Mouse (Mus musculus): Measurements from ENCODE around the gene Man1b1. TPM values are rescaled to one million over a fixed set of nuclear protein-coding genes. Genes with fewer than 3 reads are reported as not detected.

Man1b1 gene
- total RNA-seq (2023): 10 to 100 TPM; 39.8 to 46.7 TPM

GRCm38 (mm10) chr2:25332286-25333160, at the start of gene Man1b1:
Gene Man1b1, plus strand, starts transcription at chr2:25332338.

DNA sequence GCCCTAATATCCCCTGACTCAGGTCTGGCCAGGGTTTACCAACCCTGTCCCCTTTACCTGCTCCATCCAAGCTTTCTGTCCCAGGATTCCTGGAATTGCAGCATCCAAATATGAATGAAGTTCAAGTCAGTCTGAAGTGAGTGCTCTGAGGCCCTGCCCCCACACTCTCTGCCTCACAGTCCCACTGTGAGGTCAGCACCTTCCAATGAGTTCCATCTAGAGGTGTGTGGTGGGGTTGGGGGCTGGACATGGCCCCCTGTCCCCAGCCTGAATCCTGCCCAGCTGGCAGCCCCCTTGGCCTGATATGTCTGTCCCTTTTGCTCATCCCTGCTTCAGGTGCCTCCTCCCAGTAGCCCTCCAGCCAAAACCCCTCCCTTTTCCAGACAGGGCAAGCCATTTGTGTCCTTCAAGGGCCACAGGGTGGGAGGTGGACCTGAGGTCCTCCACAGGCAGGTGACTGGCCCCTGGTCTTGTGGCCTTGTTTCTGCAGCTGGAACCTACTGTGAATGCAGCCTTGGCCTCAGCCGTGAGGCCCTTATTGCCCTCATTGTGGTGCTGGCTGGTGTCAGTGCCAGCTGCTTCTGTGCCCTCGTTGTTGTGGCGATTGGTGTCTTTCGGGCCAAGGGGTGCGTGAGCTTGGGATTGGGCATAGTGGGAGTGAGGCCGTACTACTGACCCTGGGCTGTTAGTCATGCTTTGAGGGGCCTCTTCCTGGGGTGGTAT, 44.0 kb upstream of the Man1b1 start, which contains the start of gene Tmem210:
Gene Tmem210 (plus strand): TSS at position 219 of the 723 bp plus-strand sequence.

DNA sequence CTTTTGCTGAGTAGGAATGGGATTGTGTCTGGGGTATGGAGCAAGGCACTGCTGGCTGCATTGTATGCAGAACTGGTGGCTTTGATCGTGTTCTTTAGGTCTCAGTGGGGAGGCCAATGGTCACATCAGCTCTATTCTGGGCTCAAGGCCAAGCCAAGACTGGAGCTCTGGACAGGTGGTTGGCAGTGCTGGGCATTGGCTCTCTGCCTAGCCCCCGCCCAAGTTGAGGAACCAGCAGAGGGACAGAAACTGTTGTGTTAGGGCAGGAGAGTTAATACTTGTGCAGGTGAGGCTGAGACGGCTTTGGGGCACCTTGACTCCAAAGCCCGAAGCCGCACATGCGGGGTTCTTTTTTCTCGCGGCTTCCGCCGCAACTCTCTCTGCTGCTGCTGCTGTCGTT, 42.5 kb upstream of the Man1b1 start, which contains the start of gene Lrrc26:
Gene Lrrc26 (plus strand): TSS at position 265 of the 400 bp plus-strand sequence.

GRCm38 (mm10) chr2:25318971-25319773, 13.0 kb upstream of the Man1b1 start, which contains the start of gene Grin1:
Gene Grin1, minus strand, starts transcription at chr2:25319187.

DNA sequence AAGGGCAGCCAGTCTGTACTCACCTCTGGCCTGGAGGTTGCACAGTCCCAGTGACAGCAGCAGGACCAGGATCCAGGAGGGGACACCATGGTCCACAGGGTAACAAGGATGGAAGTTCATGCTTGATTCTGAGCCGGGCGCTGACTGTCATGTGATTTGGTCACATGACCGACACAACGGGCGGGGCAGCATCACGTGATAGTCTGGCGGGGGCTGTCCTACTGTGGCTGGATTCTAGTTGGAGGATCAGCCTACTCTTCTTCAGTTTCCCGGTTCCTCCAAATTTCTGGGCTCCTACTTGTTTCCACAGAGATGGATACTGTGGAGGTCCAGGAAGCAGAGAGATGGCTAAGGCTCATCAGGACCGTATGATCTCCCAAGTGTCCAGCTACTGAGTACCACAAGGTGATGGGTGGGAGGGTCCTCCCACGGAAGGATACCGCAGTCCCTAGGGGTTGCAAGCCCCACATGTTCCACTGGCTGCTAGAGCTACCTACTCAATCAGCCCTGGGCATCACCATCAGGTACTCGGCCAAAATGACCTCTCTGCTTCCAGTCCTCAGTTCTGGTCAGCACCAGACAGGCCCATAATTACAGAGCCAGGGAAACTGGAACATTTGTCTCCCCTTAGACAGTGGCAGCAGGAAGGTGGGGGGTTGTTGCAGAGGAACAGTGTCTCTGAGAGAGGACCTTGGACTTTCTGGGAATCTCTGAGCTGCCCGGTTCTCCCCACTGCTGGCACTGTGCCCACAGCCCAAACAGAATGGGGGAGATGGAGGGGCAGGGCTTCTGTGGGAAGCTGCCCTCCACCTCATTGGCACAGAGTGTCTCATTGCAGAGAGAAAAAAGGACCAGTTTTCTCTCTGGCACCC, 24.3 kb downstream of the Man1b1 start, which contains the start of gene Dpp7:
Gene Dpp7 (minus strand): TSS at position 152 of the 872 bp plus-strand sequence.

GRCm38 (mm10) chr2:25365091-25365761, 33.1 kb downstream of the Man1b1 start, which contains the start of gene Uap1l1:
Gene Uap1l1, minus strand, starts transcription at chr2:25365682.

DNA sequence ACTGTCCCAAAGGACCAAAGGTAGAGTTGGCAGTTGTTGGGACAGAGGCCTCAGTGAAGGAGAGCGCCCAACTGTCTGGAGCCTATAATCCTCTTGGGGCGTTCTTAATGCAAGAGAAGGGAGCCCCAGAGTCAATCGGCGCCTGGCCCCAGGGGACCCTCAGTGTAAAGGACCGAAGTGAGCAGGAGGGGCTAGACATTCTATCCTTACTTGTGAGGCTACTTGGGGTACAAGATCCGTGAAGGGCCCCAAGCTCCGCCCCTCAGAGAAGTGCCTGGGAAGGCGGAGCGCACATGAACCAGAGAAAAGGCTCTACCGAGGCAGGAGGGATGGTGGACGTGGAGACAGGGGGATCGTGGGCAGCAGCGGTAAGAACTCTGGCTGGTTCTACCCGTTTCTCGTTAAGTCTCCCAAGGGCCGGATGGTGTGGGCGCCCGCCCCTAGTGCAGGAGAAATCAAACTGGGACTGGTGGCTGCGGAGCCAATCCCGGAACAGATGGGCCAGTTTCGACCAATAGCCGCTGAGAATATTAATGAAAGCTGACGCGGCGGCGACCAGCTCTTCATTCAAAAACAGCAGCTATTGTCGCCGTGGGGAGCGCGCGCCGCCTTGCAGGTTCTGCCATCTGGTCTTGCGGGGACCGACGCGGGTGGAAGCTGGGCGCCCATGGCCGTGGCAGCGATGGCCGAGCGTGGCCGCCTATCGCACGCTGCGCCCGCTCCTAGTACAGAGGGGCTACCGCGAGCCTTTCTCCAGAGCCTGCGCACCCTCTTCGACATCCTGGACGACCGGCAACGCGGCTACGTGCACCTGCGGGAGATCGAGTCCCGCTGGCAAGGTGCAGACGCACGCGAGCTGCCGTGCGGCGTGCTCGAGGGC, 39.9 kb downstream of the Man1b1 start, which contains the start of gene Sapcd2:
Gene Sapcd2 (plus strand): TSS at position 558 of the 880 bp plus-strand sequence.

GRCm38 (mm10) chr2:25395721-25396596, 63.8 kb downstream of the Man1b1 start, which contains the start of gene Entpd2:
Gene Entpd2, plus strand, starts transcription at chr2:25395874.

GRCm38 (mm10) chr2:25399051-25399450, 66.9 kb downstream of the Man1b1 start, which contains the start of gene Npdc1:
Gene Npdc1, plus strand, starts transcription at chr2:25399351.

Other genes starting within 250 kb of the Man1b1 start
- not detected for gene Noxa1, start 237.2 kb upstream of the Man1b1 start, total RNA-seq (2023)
- under 1 TPM; 0.57 to 0.73 TPM for gene Nrarp, start 151.6 kb upstream of the Man1b1 start, total RNA-seq (2023)
- 10 to 100 TPM; 39.0 to 42.5 TPM for gene Tor4a, start 135.5 kb upstream of the Man1b1 start, total RNA-seq (2023)
- 10 to 100 TPM; 46.2 to 55.8 TPM for gene Nelfb, start 120.8 kb upstream of the Man1b1 start, total RNA-seq (2023)
- gene Stpg3, start 117.7 kb upstream of the Man1b1 start, total RNA-seq (2023): under 1 TPM; 0.29 to 0.40 TPM
- not detected for gene Fam166a, start 113.6 kb upstream of the Man1b1 start, total RNA-seq (2023)
- 100 to 1,000 TPM; 254 to 279 TPM for gene Tubb4b, start 107.6 kb upstream of the Man1b1 start, total RNA-seq (2023)
- gene Slc34a3, start 98.0 kb upstream of the Man1b1 start, total RNA-seq (2023): not detected
- not detected for gene Rnf224, start 95.6 kb upstream of the Man1b1 start, total RNA-seq (2023)
- under 1 TPM in 1 of 2 experiments, not detected in 1; 0.29 TPM for gene Rnf208, start 90.1 kb upstream of the Man1b1 start, total RNA-seq (2023)
- gene Cysrt1, start 89.9 kb upstream of the Man1b1 start, total RNA-seq (2023): not detected
- 1 to 10 TPM in 1 of 2 experiments, under 1 TPM in 1; 0.53 to 3.2 TPM for gene AL732309.1, start 85.5 kb upstream of the Man1b1 start, total RNA-seq (2023)
- 10 to 100 TPM; 17.8 to 19.1 TPM for gene Tmem203, start 76.9 kb upstream of the Man1b1 start, total RNA-seq (2023)
- gene Tprn, start 69.7 kb upstream of the Man1b1 start, total RNA-seq (2023): 10 to 100 TPM; 12.7 to 14.6 TPM
- gene Ssna1, start 59.9 kb upstream of the Man1b1 start, total RNA-seq (2023): 10 to 100 TPM; 60.4 to 61.5 TPM
- gene Anapc2, start 59.9 kb upstream of the Man1b1 start, total RNA-seq (2023): 10 to 100 TPM; 79.1 to 82.3 TPM
- gene Tmem210, start 44.2 kb upstream of the Man1b1 start, total RNA-seq (2023): not detected
- not detected for gene Lrrc26, start 42.4 kb upstream of the Man1b1 start, total RNA-seq (2023)
- gene Grin1, start 13.2 kb upstream of the Man1b1 start, total RNA-seq (2023): not detected
- 10 to 100 TPM; 11.1 to 21.8 TPM for gene Dpp7, start 24.0 kb downstream of the Man1b1 start, total RNA-seq (2023)
- gene Uap1l1, start 33.3 kb downstream of the Man1b1 start, total RNA-seq (2023): 10 to 100 TPM; 30.5 to 36.8 TPM
- gene Sapcd2, start 40.0 kb downstream of the Man1b1 start, total RNA-seq (2023): 10 to 100 TPM in 1 of 2 experiments, 1 to 10 TPM in 1; 9.1 to 11.3 TPM
- gene Entpd2, start 63.5 kb downstream of the Man1b1 start, total RNA-seq (2023): not detected
- not detected for gene Npdc1, start 67.0 kb downstream of the Man1b1 start, total RNA-seq (2023)
- 10 to 100 TPM; 16.2 to 20.1 TPM for gene Fut7, start 90.9 kb downstream of the Man1b1 start, total RNA-seq (2023)
- 10 to 100 TPM; 17.7 to 22.9 TPM for gene Abca2, start 96.4 kb downstream of the Man1b1 start, total RNA-seq (2023)
- not detected for gene Clic3, start 124.5 kb downstream of the Man1b1 start, total RNA-seq (2023)
- gene Paxx, start 128.8 kb downstream of the Man1b1 start, total RNA-seq (2023): 10 to 100 TPM; 44.7 to 53.4 TPM
- gene Ptgds, start 137.7 kb downstream of the Man1b1 start, total RNA-seq (2023): not detected
- not detected for gene Lcn12, start 161.6 kb downstream of the Man1b1 start, total RNA-seq (2023)
- 10 to 100 TPM; 26.8 to 28.7 TPM for gene Fbxw5, start 168.4 kb downstream of the Man1b1 start, total RNA-seq (2023)
- gene C8g, start 169.4 kb downstream of the Man1b1 start, total RNA-seq (2023): under 1 TPM; 0.44 to 0.64 TPM
- gene Traf2, start 214.6 kb downstream of the Man1b1 start, total RNA-seq (2023): 10 to 100 TPM; 21.6 to 24.3 TPM
- gene Edf1, start 225.5 kb downstream of the Man1b1 start, total RNA-seq (2023): 10 to 100 TPM; 87.5 to 92.7 TPM
- gene Mamdc4, start 242.5 kb downstream of the Man1b1 start, total RNA-seq (2023): under 1 TPM; 0.42 to 0.62 TPM
- 1 to 10 TPM; 4.7 to 5.8 TPM for gene Phpt1, start 242.9 kb downstream of the Man1b1 start, total RNA-seq (2023)
- gene Ajm1, start 249.4 kb downstream of the Man1b1 start, total RNA-seq (2023): not detected

Data from neutrophil, adult 59 days (primary cell).